Mouse (Mus musculus) forebrain, postnatal 0 days (tissue): ENCODE results near the gene Junb. TPM values are rescaled to one million over a fixed set of nuclear protein-coding genes. Genes with fewer than 3 reads are reported as not detected.

Experiments used
- ATAC-seq: fragments of 200-750 bp; cut with Nextera tagmentation; 2 replicates; pipeline ENCODE4 v1.8.0; 2017; ENCODE audit warnings: mild to moderate bottlenecking, moderate library complexity
- DNase-seq: peaks from one replicate; pipeline ENCODE4 v3.0.0-alpha.2; 2015
- H3K27ac ChIP-seq: fragments of 300-500 bp; sonication (generic); 2 replicates; pipeline ENCODE4 v1.5.1; 2014; ENCODE audit warnings: low read depth, mild to moderate bottlenecking, antibody characterized with exemption, low read length, moderate library complexity, mixed read lengths
- H3K27me3 ChIP-seq: fragments of 300-500 bp; sonication (generic); 2 replicates; pipeline ENCODE4 v1.6.1; 2014; ENCODE audit warnings: mild to moderate bottlenecking, low read length, mixed read lengths; ENCODE audit not compliant: insufficient read depth
- H3K36me3 ChIP-seq: fragments of 300-500 bp; sonication (generic); 2 replicates; pipeline ENCODE4 v1.6.1; 2014; ENCODE audit warnings: mild to moderate bottlenecking, moderate library complexity; ENCODE audit not compliant: insufficient read depth
- H3K4me1 ChIP-seq: fragments of 300-500 bp; sonication (generic); 2 replicates; pipeline ENCODE4 v1.6.1; 2014; ENCODE audit warnings: antibody characterized with exemption; ENCODE audit not compliant: insufficient read depth
- H3K4me2 ChIP-seq: fragments of 300-500 bp; sonication (generic); 2 replicates; pipeline ENCODE4 v1.6.1; 2014; ENCODE audit warnings: low read depth, mild to moderate bottlenecking, moderate library complexity
- H3K4me3 ChIP-seq: fragments of 300-500 bp; sonication (generic); 2 replicates; pipeline ENCODE4 v1.5.1; 2014; ENCODE audit warnings: low read depth, low read length, mixed read lengths
- H3K9ac ChIP-seq: fragments of 300-500 bp; sonication (generic); 2 replicates; pipeline ENCODE4 v1.6.1; 2014; ENCODE audit warnings: mild to moderate bottlenecking
- H3K9me3 ChIP-seq: fragments of 300-500 bp; sonication (generic); 2 replicates; pipeline ENCODE4 v1.6.1; 2016; ENCODE audit warnings: low read length
- CTCF ChIP-seq: sonication (generic); IDR thresholded peaks from 2 replicates; pipeline ENCODE4 v1.5.1; 2016; ENCODE audit warnings: antibody characterized with exemption, control low read depth, low read depth
- WGBS: fragments of 180-500 bp; shearing (Covaris S2); extraction: QIAGEN DNeasy Blood & Tissue Kit; methylation state at CpG from one replicate; pipeline ENCODE4 v1.1.7; 2014; 5-methylcytosine and 5-hydroxymethylcytosine counted together
- polyA plus RNA-seq: library from polyadenylated mRNA; unstranded; fragments of >200 nt; fragmentation: Nextera tagmentation; extraction: Ambion mirVana; gene quantifications from 2 replicates; pipeline ENCODE4 v1.2.1, GENCODE M21; 2015
- total RNA-seq: library from RNA; depleted of rRNA; stranded (reverse); fragments of >200 nt; gene quantifications from 2 replicates; pipeline ENCODE4 v1.2.3, GENCODE M21; 2014

Gene Junb
- total and polyA plus RNA-seq, 2 experiments from 2014 or later: 10.1 to 21.9 TPM

DNA sequence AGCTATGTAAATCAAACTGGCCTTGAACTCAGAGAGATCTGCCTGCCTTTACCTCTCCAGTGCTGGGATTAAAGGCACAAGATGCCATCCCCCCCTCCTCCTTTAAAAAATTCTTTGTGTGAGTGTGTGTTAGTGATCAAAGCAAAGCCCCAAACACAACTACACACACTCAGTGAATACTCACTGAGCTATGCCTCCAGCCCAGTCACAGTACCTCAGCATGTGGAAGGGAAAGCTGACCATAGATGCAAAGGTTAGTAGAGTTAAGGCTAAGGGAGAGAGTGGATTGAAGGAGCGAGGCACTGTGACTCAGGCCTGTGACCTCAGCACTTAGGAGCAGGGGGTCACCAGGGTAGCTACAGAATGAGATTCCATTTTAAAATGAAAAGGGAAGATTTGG lies 5.4 kb downstream of the Junb start:
- WGBS: 90% methylated on average over 1 of the region's 1 CpGs

DNA sequence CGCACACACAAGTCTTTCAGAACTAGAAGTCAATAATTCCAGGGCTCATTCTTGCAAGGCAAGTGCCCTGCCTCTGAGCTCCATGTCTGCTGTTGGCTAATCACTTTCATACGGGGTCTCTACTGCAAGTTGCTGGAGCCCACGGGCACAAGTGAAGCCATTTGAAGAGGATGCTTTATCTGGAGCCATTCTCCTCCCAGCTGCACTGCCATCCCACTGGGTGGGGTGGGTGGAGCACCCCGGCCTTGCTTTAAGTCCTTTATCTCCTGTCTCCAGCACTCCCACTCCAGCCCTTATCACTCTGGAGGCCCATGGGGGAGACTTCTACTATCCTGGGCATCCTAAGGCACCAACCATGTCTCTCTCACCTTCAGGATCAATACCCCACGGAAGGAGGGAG lies 7.6 kb downstream of the Junb start:
- H3K9me3 ChIP-seq: no peaks in the 10 kb centered on the region
- no peaks in the 10 kb centered on the region for H3K27me3 ChIP-seq
- DNase-seq: no peak
- no peak for TF ChIP-seq CTCF
- 0 out of 2 replicates have a peak overlapping the region, but pooled peaks have one; percentile 10 for H3K27ac ChIP-seq
- peaks cover 9% of the 10 kb centered on the region; the same call in 1 of the 2 replicates for H3K4me1 ChIP-seq
- peak overlapping the region; percentile 97 for H3K9ac ChIP-seq
- 58% methylated on average over 5 of the region's 5 CpGs for WGBS
- H3K36me3 ChIP-seq: peaks cover 32% of the 10 kb centered on the region
- H3K4me3 ChIP-seq: peak overlapping the region; percentile 85
- H3K4me2 ChIP-seq: peak overlapping the region; percentile 91
- no peak for ATAC-seq

More for the DNA sequence above, 5.4 kb downstream of the Junb start:
- peaks cover 13% of the 10 kb centered on the region; the same call in 1 of the 2 replicates for H3K4me1 ChIP-seq
- DNase-seq (no peak), ATAC-seq (no peak)
- no peak overlapping the region for H3K4me3 ChIP-seq
- no peak overlapping the region for H3K9ac ChIP-seq
- no peak for TF ChIP-seq CTCF
- no peaks in the 10 kb centered on the region for H3K27me3 ChIP-seq
- H3K4me2 ChIP-seq: no peak overlapping the region
- peaks cover 32% of the 10 kb centered on the region for H3K36me3 ChIP-seq
- no peaks in the 10 kb centered on the region for H3K9me3 ChIP-seq
- H3K27ac ChIP-seq: no peak overlapping the region

DNA sequence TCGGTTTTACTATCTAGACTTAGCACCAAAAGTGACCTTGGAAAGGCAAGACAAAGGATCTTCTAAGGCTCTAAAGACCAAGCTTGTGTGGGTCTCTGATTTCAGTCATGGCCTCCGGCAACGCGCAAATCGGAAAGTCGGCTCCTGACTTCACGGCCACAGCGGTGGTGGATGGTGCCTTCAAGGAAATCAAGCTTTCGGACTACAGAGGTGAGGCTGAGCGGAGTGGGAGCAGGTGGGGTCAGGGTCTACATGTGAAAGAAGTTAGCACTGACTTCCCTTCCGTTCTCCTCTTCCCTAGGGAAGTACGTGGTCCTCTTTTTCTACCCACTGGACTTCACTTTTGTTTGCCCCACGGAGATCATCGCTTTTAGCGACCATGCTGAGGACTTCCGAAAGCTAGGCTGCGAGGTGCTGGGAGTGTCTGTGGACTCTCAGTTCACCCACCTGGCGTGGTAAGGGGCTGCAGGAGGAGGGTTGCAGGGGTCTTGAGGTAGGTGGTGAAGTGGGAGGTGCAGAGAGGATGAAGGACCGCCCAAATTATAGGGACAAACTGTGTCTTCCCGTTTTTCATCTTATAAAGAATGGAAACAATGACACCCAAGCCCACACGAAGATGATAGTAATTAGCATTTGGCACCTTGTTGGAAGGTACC lies 8.3 kb downstream of the Junb start:
- H3K9me3 ChIP-seq: no peaks in the 10 kb centered on the region
- H3K4me2 ChIP-seq: peak overlapping the region; percentile 91
- H3K9ac ChIP-seq: peak overlapping the region; percentile 97
- no peak for TF ChIP-seq CTCF
- ATAC-seq (no peak), DNase-seq (no peak)
- no peaks in the 10 kb centered on the region for H3K27me3 ChIP-seq
- peaks cover 10% of the 10 kb centered on the region for H3K4me1 ChIP-seq
- 5% methylated on average over 21 of the region's 21 CpGs for WGBS
- H3K36me3 ChIP-seq: peaks cover 32% of the 10 kb centered on the region
- peak overlapping the region; percentile 85 for H3K4me3 ChIP-seq
- peak overlapping the region; percentile 89 for H3K27ac ChIP-seq

DNA sequence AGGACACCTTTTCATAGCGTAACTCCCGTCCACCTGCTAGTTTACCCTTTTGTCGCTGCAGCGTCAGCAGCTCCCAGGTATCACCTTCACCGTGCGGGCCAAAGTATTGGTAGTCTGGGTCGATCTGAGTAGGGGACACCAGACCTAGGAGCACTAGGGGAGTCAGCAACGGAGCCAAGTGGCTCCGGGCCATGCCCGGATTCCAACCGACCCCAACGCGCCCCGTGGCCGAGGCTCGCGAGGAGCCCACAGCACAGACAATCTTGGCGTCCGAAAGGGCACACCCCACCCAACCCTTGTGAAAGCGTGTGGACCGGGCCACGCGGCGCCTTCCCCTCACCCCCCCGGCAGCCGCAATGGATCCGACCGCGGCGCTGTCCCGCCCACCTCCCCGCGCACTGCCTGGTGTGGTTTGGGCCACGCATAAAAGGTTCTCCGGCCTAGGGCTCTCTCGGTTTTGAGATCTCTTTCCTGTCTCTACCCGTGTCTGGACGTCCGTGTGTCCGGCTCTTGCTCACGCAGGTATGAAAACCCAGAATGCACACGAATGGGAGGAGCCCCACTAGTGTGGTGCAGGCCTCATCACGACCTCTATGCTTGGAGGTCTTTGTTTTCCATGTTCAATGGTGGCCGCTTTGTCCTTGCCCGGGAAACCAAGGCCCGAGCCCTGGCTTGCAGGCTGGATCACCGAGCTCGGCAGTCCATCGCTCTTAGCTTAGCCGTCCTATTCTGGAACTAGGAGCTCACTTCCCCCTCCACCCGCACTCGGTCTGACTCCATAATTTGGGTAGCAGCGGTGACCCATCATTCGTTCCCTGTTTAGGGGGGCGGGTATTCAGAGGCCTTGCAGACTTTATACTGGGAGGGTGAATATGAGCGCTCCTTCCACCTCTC lies 9.0 kb downstream of the Junb start, which contains the start of the genes Gm49661, Prdx2 and Rnaseh2a:
TSS of gene Gm49661 (minus strand) at position 193 of the 894 bp plus-strand sequence.
TSS of gene Prdx2 (plus strand) at position 347 of the 894 bp plus-strand sequence.
TSS of gene Rnaseh2a (minus strand) at position 527 of the 894 bp plus-strand sequence.
- peak within 1 kb of the TSS; percentile 97 for H3K9ac ChIP-seq
- H3K4me3 ChIP-seq: peak within 1 kb of the TSS; percentile 85
- peak within 1 kb of the TSS; percentile 89 for H3K27ac ChIP-seq
- peak within 1 kb of the TSS; percentile 91 for H3K4me2 ChIP-seq
- peaks cover 16% of the 10 kb centered on the region for H3K4me1 ChIP-seq
- WGBS: 2% methylated on average over 56 of the region's 56 CpGs
- peak; percentile 81 for ATAC-seq
- no peaks in the 10 kb centered on the region for H3K27me3 ChIP-seq
- H3K9me3 ChIP-seq: no peaks in the 10 kb centered on the region
- DNase-seq: peak; percentile 92
- H3K36me3 ChIP-seq: peaks cover 28% of the 10 kb centered on the region
- 0 out of 2 replicates have a peak, but pooled peaks have one; percentile 8 for TF ChIP-seq CTCF

DNA sequence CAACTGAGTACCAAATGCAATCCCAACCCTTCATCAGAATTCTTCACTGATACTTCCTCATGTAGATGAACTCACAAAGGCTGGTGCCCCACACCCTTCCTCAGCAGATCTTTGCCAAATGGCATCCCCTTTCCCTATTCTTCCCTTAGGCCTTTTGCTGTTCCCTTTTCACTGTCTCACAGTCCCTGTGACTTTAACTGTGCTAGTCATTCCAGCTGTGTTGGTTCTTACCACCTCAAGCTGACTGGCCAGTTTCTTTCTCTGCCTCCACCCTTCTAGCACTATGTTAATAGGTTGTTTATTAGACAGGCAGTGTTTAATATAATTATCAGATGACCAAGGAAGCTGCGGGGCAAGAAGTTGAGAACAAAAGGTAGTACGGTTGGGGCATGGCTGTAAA lies 9.9 kb downstream of the Junb start:
- Histone ChIP-seq H3K9me3 (no peaks in the 10 kb centered on the region), H3K4me2 (peak overlapping the region; percentile 91), H3K4me1 (peaks cover 16% of the 10 kb centered on the region), H3K27ac (peak overlapping the region; percentile 89), H3K27me3 (no peaks in the 10 kb centered on the region), H3K4me3 (peak overlapping the region; percentile 85), H3K9ac (peak overlapping the region; percentile 97), H3K36me3 (peaks cover 26% of the 10 kb centered on the region)
- ATAC-seq (no peak), DNase-seq (peak; percentile 20)
- no peak for TF ChIP-seq CTCF
- WGBS: 14% methylated on average over 2 of the region's 2 CpGs

DNA sequence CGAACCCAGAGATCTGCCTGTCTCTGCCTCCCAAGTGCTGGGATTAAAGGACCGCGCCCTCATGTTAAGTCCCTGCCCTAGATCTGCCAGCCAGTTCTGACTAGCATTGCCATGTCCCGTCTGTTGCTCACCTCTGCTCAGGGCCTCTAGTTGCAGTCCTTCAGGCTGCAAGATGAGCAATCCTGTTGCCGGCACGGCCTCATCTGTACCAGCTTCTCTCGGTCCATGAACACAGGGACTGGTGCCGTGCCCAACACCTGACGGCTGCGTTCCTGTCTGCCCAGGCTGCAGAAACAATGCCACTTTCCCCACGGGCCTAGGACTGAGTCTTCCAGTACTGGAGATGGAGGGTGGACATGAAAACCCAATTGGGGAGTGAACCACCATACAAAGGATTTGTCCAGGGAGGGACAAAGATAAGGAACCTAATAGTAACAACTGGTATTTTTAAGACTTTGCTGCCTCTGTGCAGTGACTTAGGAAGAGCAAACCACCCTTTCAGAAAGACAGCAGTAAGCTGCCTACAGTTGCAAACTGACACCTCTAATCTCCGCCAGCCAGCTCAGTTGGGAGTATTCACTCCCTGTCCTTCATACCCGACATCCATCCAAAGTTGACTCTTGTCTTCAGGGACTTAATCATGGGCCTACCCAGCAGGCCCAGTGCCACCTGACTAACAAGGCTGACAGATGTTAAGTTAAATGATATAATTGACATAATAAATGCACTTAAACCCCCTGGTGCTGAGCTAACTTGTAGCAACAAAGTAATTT lies 10.8 kb downstream of the Junb start:
- DNase-seq (no peak), ATAC-seq (no peak)
- 87% methylated on average over 13 of the region's 13 CpGs for WGBS
- Histone ChIP-seq H3K4me3 (no peak overlapping the region), H3K4me2 (no peak overlapping the region), H3K27ac (no peak overlapping the region), H3K36me3 (peaks cover 17% of the 10 kb centered on the region; the same call in 1 of the 2 replicates), H3K4me1 (peaks cover 16% of the 10 kb centered on the region), H3K27me3 (no peaks in the 10 kb centered on the region), H3K9ac (no peak overlapping the region), H3K9me3 (no peaks in the 10 kb centered on the region)
- no peak for TF ChIP-seq CTCF
